Mouse (Mus musculus) heart, embryonic 16.5 days (tissue): ENCODE data around the gene Elavl1. TPM values are rescaled to one million over a fixed set of nuclear protein-coding genes. Genes with fewer than 3 reads are reported as not detected.
A peak's percentile ranks its signal among the peaks of the same experiment; 100 is the strongest.

Source experiments
- ATAC-seq: fragments of 200-750 bp; cut with Nextera tagmentation; replicated peaks from 2 replicates; pipeline ENCODE4 v1.8.0; 2017; ENCODE audit warnings: moderate number of reproducible peaks; ENCODE audit not compliant: insufficient read depth, low FRiP score; ENCODE audit errors: extremely low read depth
- H3K27ac ChIP-seq: fragments of 300-500 bp; sonication (generic); 2 replicates; pipeline ENCODE4 v1.5.1; 2014; ENCODE audit warnings: mild to moderate bottlenecking, low read length, control low read depth, moderate library complexity
- H3K27me3 ChIP-seq: fragments of 300-500 bp; sonication (generic); 2 replicates; pipeline ENCODE4 v1.6.1; 2014; ENCODE audit warnings: low read length, mixed read lengths; ENCODE audit not compliant: control insufficient read depth, insufficient read depth
- H3K36me3 ChIP-seq: fragments of 300-500 bp; sonication (generic); 2 replicates; pipeline ENCODE4 v1.6.1; 2014; ENCODE audit not compliant: control insufficient read depth, insufficient read depth
- H3K4me1 ChIP-seq: fragments of 300-500 bp; sonication (generic); 2 replicates; pipeline ENCODE4 v1.6.1; 2014; ENCODE audit warnings: low read length, mixed read lengths; ENCODE audit not compliant: control insufficient read depth, insufficient read depth
- H3K4me2 ChIP-seq: fragments of 300-500 bp; sonication (generic); 2 replicates; pipeline ENCODE4 v1.6.1; 2014; ENCODE audit warnings: low read depth, mild to moderate bottlenecking, control low read depth, low read length
- H3K4me3 ChIP-seq: fragments of 300-500 bp; sonication (generic); 2 replicates; pipeline ENCODE4 v1.5.1; 2014; ENCODE audit warnings: mild to moderate bottlenecking, control low read depth, low read length
- H3K9ac ChIP-seq: fragments of 300-500 bp; sonication (generic); 2 replicates; pipeline ENCODE4 v1.6.1; 2014; ENCODE audit warnings: low read length, control low read depth
- H3K9me3 ChIP-seq: fragments of 300-500 bp; sonication (generic); replicated peaks from 2 replicates; pipeline ENCODE4 v1.6.1; 2016; ENCODE audit warnings: low read length; ENCODE audit not compliant: control insufficient read depth
- WGBS: fragments of 180-500 bp; shearing (Covaris S2); extraction: QIAGEN DNeasy Blood & Tissue Kit; methylation state at CpG from one replicate; pipeline ENCODE4 v1.1.7; 2014; 5-methylcytosine and 5-hydroxymethylcytosine counted together
- polyA plus RNA-seq: library from polyadenylated mRNA; unstranded; fragments of >200 nt; fragmentation: Nextera tagmentation; extraction: Ambion mirVana; gene quantifications from 2 replicates; pipeline ENCODE4 v1.2.1, GENCODE M21; 2015

Elavl1 gene
- polyA plus RNA-seq, 1 experiment from 2014 or later = 168 TPM

DNA sequence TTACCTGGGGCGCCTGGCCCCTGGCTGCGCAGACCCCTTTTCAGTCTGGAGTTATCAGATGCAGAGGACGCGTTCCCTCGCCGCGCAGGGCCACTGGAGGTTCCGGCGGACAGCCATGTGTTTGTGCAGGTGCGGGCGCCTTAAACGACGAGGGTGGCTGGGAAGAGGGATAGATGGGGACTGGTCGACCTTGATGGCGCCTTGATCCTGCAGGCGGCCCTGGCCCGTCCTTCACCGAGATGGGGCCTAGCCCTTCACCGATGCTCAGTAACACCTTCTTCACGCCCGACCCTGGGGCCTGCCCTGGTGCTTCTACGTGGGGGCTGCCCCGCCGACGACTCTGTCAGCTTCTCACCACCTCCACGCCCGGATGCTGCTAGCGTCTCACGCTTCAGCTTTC lies 76.0 kb downstream of the Elavl1 start:
- Histone ChIP-seq H3K4me1 (peaks cover 26% of the 10 kb centered on the region), H3K9ac (peak overlapping the region; percentile 60), H3K9me3 (no peaks in the 10 kb centered on the region), H3K4me3 (peak overlapping the region; percentile 29), H3K27ac (peak overlapping the region; percentile 55), H3K4me2 (peak overlapping the region; percentile 55), H3K36me3 (peaks cover 28% of the 10 kb centered on the region), H3K27me3 (no peaks in the 10 kb centered on the region)
- WGBS = 13% methylated on average over 29 of the region's 29 CpGs
- ATAC-seq = no peak

GRCm38 (mm10) chr8:4247951-4248540 lies 77.2 kb downstream of the Elavl1 start, which contains the start of gene Tgfbr3l:
Gene Tgfbr3l (plus strand): TSS chr8:4248214.
- no peaks in the 10 kb centered on the region for H3K9me3 ChIP-seq
- H3K4me3 ChIP-seq = no peak within 1 kb of the TSS
- H3K9ac ChIP-seq = peak within 1 kb of the TSS; percentile 60
- H3K27me3 ChIP-seq = no peaks in the 10 kb centered on the region
- no peak for ATAC-seq
- H3K4me1 ChIP-seq = peaks cover 18% of the 10 kb centered on the region
- peak within 1 kb of the TSS; percentile 55 for H3K27ac ChIP-seq
- H3K4me2 ChIP-seq = peak within 1 kb of the TSS; percentile 55
- 82% methylated on average over 15 of the region's 15 CpGs for WGBS
- H3K36me3 ChIP-seq = peaks cover 39% of the 10 kb centered on the region

GRCm38 (mm10) chr8:4247241-4247640 lies 78.0 kb downstream of the Elavl1 start:
- WGBS = 84% methylated on average over 8 of the region's 8 CpGs
- no peaks in the 10 kb centered on the region for H3K27me3 ChIP-seq
- H3K36me3 ChIP-seq = peaks cover 42% of the 10 kb centered on the region
- no peak overlapping the region for H3K27ac ChIP-seq
- H3K4me3 ChIP-seq = no peak overlapping the region
- H3K9ac ChIP-seq = no peak overlapping the region
- no peaks in the 10 kb centered on the region for H3K9me3 ChIP-seq
- H3K4me1 ChIP-seq = peaks cover 14% of the 10 kb centered on the region
- H3K4me2 ChIP-seq = no peak overlapping the region
- ATAC-seq = no peak

GRCm38 (mm10) chr8:4245737-4246136 lies 79.5 kb downstream of the Elavl1 start:
- Histone ChIP-seq H3K4me2 (no peak overlapping the region), H3K9me3 (no peaks in the 10 kb centered on the region), H3K27me3 (no peaks in the 10 kb centered on the region), H3K9ac (no peak overlapping the region), H3K27ac (no peak overlapping the region), H3K4me3 (no peak overlapping the region), H3K36me3 (peaks cover 44% of the 10 kb centered on the region), H3K4me1 (peaks cover 15% of the 10 kb centered on the region)
- ATAC-seq = no peak
- WGBS = 87% methylated on average over 13 of the region's 13 CpGs

- H3K36me3 ChIP-seq = peaks cover 44% of the 10 kb centered on the region
- no peak overlapping the region for H3K4me3 ChIP-seq
- no peaks in the 10 kb centered on the region for H3K9me3 ChIP-seq
- H3K4me1 ChIP-seq = peaks cover 19% of the 10 kb centered on the region
- ATAC-seq = no peak
- no peaks in the 10 kb centered on the region for H3K27me3 ChIP-seq
- H3K9ac ChIP-seq = no peak overlapping the region
- H3K4me2 ChIP-seq = no peak overlapping the region
- 94% methylated on average over 5 of the region's 5 CpGs for WGBS
- H3K27ac ChIP-seq = no peak overlapping the region
Measured at GRCm38 (mm10) chr8:4245061-4245460, 80.2 kb downstream of the Elavl1 start.

GRCm38 (mm10) chr8:4239193-4239890 lies 85.9 kb downstream of the Elavl1 start:
- Histone ChIP-seq H3K27ac (peak overlapping the region; percentile 92), H3K36me3 (peaks cover 17% of the 10 kb centered on the region), H3K9ac (peak overlapping the region; percentile 85), H3K4me2 (peak overlapping the region; percentile 82), H3K4me1 (peaks cover 19% of the 10 kb centered on the region), H3K9me3 (no peaks in the 10 kb centered on the region), H3K27me3 (no peaks in the 10 kb centered on the region), H3K4me3 (peak overlapping the region; percentile 85)
- WGBS = 10% methylated on average over 19 of the region's 19 CpGs
- ATAC-seq = peak; percentile 8

DNA sequence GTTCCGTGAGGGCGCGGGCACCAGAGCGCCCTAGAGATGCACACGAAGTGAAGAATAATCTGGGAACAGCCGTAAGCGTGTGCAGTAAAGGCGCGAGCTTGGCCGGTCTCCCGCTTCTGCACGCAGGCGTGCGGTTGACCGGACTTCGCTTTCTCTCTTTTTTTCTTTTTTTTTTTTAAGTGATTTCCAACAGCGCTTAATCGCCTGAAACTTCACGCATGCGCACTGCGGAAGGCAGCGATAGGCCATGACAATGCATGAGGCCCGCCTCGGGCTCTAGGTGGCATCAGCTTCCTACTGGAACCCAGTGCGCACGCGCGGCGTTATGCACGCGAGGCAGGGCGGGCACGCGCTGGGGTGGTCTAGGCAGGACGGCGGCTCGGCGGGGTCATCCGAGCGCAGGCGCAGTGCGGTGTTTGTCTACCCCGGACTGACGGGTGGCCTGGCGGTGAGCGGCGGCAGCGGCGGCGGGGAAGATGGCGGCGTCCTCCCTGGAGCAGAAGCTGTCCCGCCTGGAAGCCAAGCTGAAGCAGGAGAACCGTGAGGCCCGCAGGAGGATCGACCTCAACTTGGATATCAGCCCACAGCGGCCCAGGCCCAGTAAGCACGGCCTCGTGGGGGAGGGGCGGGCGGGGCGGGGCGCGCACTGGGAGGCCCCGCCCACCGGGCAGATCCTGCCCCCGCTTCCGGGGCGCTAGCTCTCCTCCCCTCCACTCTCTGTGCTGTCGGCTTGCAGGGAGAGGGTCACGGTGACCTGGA lies 86.6 kb downstream of the Elavl1 start, which contains the start of the genes Map2k7 and Gm49320:
Gene Map2k7, plus strand, starts transcription at position 307 of the 759 bp plus-strand sequence.
Gene Gm49320, plus strand, starts transcription at position 432 of the 759 bp plus-strand sequence.
- no peaks in the 10 kb centered on the region for H3K9me3 ChIP-seq
- no peaks in the 10 kb centered on the region for H3K27me3 ChIP-seq
- peak within 1 kb of the TSS; percentile 85 for H3K9ac ChIP-seq
- under 1% methylated on average over 68 of the region's 71 CpGs for WGBS
- H3K4me2 ChIP-seq = peak within 1 kb of the TSS; percentile 82
- peak within 1 kb of the TSS; percentile 85 for H3K4me3 ChIP-seq
- peaks cover 10% of the 10 kb centered on the region; the same call in 1 of the 2 replicates for H3K36me3 ChIP-seq
- peak; percentile 96 for ATAC-seq
- H3K4me1 ChIP-seq = peaks cover 19% of the 10 kb centered on the region
- peak within 1 kb of the TSS; percentile 92 for H3K27ac ChIP-seq

- 19% methylated on average over 15 of the region's 15 CpGs for WGBS
- peak overlapping the region; percentile 70 for H3K4me2 ChIP-seq
- H3K4me3 ChIP-seq = peak overlapping the region; percentile 85
- H3K36me3 ChIP-seq = peaks cover 3% of the 10 kb centered on the region; the same call in 1 of the 2 replicates
- ATAC-seq = no peak
- H3K27me3 ChIP-seq = no peaks in the 10 kb centered on the region
- H3K9ac ChIP-seq = peak overlapping the region; percentile 75
- H3K9me3 ChIP-seq = no peaks in the 10 kb centered on the region
- H3K27ac ChIP-seq = peak overlapping the region; percentile 91
- peaks cover 19% of the 10 kb centered on the region for H3K4me1 ChIP-seq
Measured at GRCm38 (mm10) chr8:4237814-4238433, 87.3 kb downstream of the Elavl1 start.
